Mouse (Mus musculus) bone marrow macrophage, adult 2 months (primary cell): ENCODE results near the gene Pbx1.

Experiments used
- CTCF ChIP-seq: IDR thresholded peaks from 2 replicates; pipeline ENCODE4 v1.5.1; 2012; ENCODE audit warnings: low read depth, mild to moderate bottlenecking, low read length, moderate library complexity
- POLR2A ChIP-seq: IDR thresholded peaks from 2 replicates; pipeline ENCODE4 v1.6.1; 2012; ENCODE audit warnings: mild to moderate bottlenecking, low read depth, low read length, borderline replicate concordance

GRCm38 (mm10) chr1:168118077-168118476 is 314.0 kb downstream of the Pbx1 start:
- TF ChIP-seq CTCF (no peak), POLR2A (no peak)
